Mouse (Mus musculus) heart, postnatal 0 days (tissue): ENCODE results near the gene Bola3. TPM values are rescaled to one million over a fixed set of nuclear protein-coding genes. Genes with fewer than 3 reads are reported as not detected.

Experiments
- ATAC-seq: fragments of 200-750 bp; cut with Nextera tagmentation; 2 replicates; pipeline ENCODE4 v1.8.0; 2017; ENCODE audit warnings: low read depth, moderate number of reproducible peaks, moderate library complexity; ENCODE audit not compliant: insufficient read depth
- DNase-seq: peaks from one replicate; pipeline ENCODE4 v3.0.0-alpha.2; 2016; ENCODE audit warnings: low spot score
- H3K27ac ChIP-seq: fragments of 300-500 bp; sonication (generic); 2 replicates; pipeline ENCODE4 v1.5.1; 2014; ENCODE audit warnings: low read depth, mild to moderate bottlenecking
- H3K27me3 ChIP-seq: fragments of 300-500 bp; sonication (generic); 2 replicates; pipeline ENCODE4 v1.6.1; 2014; ENCODE audit warnings: low read length, mixed read lengths; ENCODE audit not compliant: control insufficient read depth, insufficient read depth
- H3K36me3 ChIP-seq: fragments of 300-500 bp; sonication (generic); replicated peaks from 2 replicates; pipeline ENCODE4 v1.6.1; 2014; ENCODE audit warnings: low read length, mixed read lengths; ENCODE audit not compliant: control insufficient read depth, insufficient read depth
- H3K4me1 ChIP-seq: fragments of 300-500 bp; sonication (generic); 2 replicates; pipeline ENCODE4 v1.6.1; 2014; ENCODE audit warnings: antibody characterized with exemption; ENCODE audit not compliant: control insufficient read depth, insufficient read depth
- H3K4me2 ChIP-seq: fragments of 300-500 bp; sonication (generic); 2 replicates; pipeline ENCODE4 v1.6.1; 2014; ENCODE audit warnings: low read depth, mild to moderate bottlenecking, low read length, moderate library complexity
- H3K4me3 ChIP-seq: fragments of 300-500 bp; sonication (generic); 2 replicates; pipeline ENCODE4 v1.5.1; 2014; ENCODE audit warnings: low read depth, low read length
- H3K9ac ChIP-seq: fragments of 300-500 bp; sonication (generic); replicated peaks from 2 replicates; pipeline ENCODE4 v1.6.1; 2014; ENCODE audit warnings: low read depth, low read length, mixed read lengths
- H3K9me3 ChIP-seq: fragments of 300-500 bp; sonication (generic); replicated peaks from 2 replicates; pipeline ENCODE4 v1.6.1; 2016; ENCODE audit warnings: low read length; ENCODE audit not compliant: control insufficient read depth
- CTCF ChIP-seq: IDR thresholded peaks from 2 replicates; pipeline ENCODE4 v1.5.1; 2016; ENCODE audit warnings: antibody characterized with exemption, control low read depth, low read depth
- EP300 ChIP-seq: IDR thresholded peaks from 2 replicates; pipeline ENCODE4 v1.6.1; 2016; ENCODE audit warnings: antibody characterized with exemption, low read depth
- WGBS: fragments of 180-500 bp; shearing (Covaris S2); extraction: QIAGEN DNeasy Blood & Tissue Kit; methylation state at CpG from one replicate; pipeline ENCODE4 v1.1.7; 2014; 5-methylcytosine and 5-hydroxymethylcytosine counted together
- polyA plus RNA-seq: library from polyadenylated mRNA; unstranded; fragments of >200 nt; fragmentation: Nextera tagmentation; extraction: Ambion mirVana; gene quantifications from 2 replicates; pipeline ENCODE4 v1.2.1, GENCODE M21; 2015
- total RNA-seq: library from RNA; depleted of rRNA; stranded (reverse); fragments of >200 nt; gene quantifications from 2 replicates; pipeline ENCODE4 v1.2.3, GENCODE M21; 2014; ENCODE audit warnings: low replicate concordance

The Bola3 gene
- total and polyA plus RNA-seq, 2 experiments from 2014 or later: 32.0 to 492 TPM

DNA sequence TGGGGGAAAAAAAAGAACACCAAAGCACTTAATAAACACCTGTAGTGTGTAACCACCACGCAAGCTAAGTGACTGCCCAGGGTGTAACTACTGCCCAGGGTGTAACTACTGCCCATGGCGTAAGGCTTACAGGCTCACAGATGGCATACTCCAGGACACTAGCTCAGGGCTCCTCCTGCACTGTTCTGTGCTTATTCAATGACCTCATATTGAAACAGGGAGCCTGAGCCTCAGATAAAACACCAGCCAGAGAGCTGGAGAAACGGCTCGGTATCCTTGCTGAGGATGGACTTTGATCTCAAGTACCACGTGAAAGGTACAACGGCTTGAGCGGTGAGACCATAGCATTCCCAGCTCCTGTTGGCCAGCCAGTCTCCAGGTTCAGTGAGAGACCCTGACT, 36.9 kb upstream of the Bola3 start:
- Histone ChIP-seq H3K4me2 (no peak overlapping the region), H3K36me3 (0 out of 2 replicates have a peak, but pooled peaks cover 15% of the 10 kb centered on the region), H3K4me1 (peaks cover 5% of the 10 kb centered on the region; the same call in 1 of the 2 replicates), H3K27ac (no peak overlapping the region), H3K27me3 (no peaks in the 10 kb centered on the region), H3K9me3 (no peaks in the 10 kb centered on the region), H3K4me3 (no peak overlapping the region), H3K9ac (no peak overlapping the region)
- TF ChIP-seq CTCF (no peak), EP300 (no peak)
- 66% methylated on average over 7 of the region's 7 CpGs for WGBS
- DNase-seq (no peak), ATAC-seq (no peak)

- H3K9me3 ChIP-seq: no peaks in the 10 kb centered on the region
- 78% methylated on average over 8 of the region's 8 CpGs for WGBS
- H3K4me3 ChIP-seq: no peak overlapping the region
- H3K27me3 ChIP-seq: no peaks in the 10 kb centered on the region
- TF ChIP-seq EP300 (no peak), CTCF (no peak)
- ATAC-seq (no peak), DNase-seq (no peak)
- no peak overlapping the region for H3K4me2 ChIP-seq
- 0 out of 2 replicates have a peak, but pooled peaks cover 14% of the 10 kb centered on the region for H3K36me3 ChIP-seq
- H3K4me1 ChIP-seq: peaks cover 5% of the 10 kb centered on the region; the same call in 1 of the 2 replicates
- H3K27ac ChIP-seq: no peak overlapping the region
- H3K9ac ChIP-seq: no peak overlapping the region
Observed at GRCm38 (mm10) chr6:83312514-83312913, 36.4 kb upstream of the Bola3 start.

DNA sequence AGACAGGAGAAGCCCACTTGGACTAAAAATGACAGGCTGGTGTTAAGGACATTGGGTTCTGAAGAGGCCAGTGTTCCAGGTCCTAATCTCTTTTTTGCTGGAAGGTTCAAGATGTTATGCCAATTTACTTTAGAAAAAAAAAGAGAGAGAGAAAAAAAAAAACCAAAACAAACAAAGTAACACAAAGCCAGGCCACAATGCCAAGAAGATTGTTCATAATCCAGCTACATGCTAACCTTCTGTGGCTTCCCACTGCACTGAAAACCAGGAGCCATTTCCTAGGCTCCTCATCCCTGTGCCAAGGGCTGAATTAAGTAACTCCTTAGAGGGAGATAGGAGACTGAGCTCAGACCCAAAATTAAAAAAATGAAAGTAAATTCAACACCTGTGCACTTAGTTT, 33.7 kb upstream of the Bola3 start:
- ATAC-seq: no peak
- TF ChIP-seq EP300 (no peak), CTCF (no peak)

GRCm38 (mm10) chr6:83316022-83316421, 32.9 kb upstream of the Bola3 start:
- no peak overlapping the region for H3K27ac ChIP-seq
- H3K4me3 ChIP-seq: no peak overlapping the region
- H3K4me2 ChIP-seq: peak overlapping the region; percentile 90; the same call in 1 of the 2 replicates
- no peak overlapping the region for H3K9ac ChIP-seq
- 30% methylated on average over 10 of the region's 10 CpGs for WGBS
- H3K9me3 ChIP-seq: no peaks in the 10 kb centered on the region
- TF ChIP-seq CTCF (no peak), EP300 (no peak)
- no peak for ATAC-seq
- 0 out of 2 replicates have a peak, but pooled peaks cover 14% of the 10 kb centered on the region for H3K36me3 ChIP-seq
- no peaks in the 10 kb centered on the region for H3K27me3 ChIP-seq
- DNase-seq: no peak
- H3K4me1 ChIP-seq: peaks cover 5% of the 10 kb centered on the region; the same call in 1 of the 2 replicates

More for the DNA sequence above, 33.7 kb upstream of the Bola3 start:
- DNase-seq: no peak
- no peak overlapping the region for H3K27ac ChIP-seq
- no peaks in the 10 kb centered on the region for H3K27me3 ChIP-seq
- no peak overlapping the region for H3K4me2 ChIP-seq
- H3K4me1 ChIP-seq: peaks cover 5% of the 10 kb centered on the region; the same call in 1 of the 2 replicates
- H3K4me3 ChIP-seq: no peak overlapping the region
- 0 out of 2 replicates have a peak, but pooled peaks cover 14% of the 10 kb centered on the region for H3K36me3 ChIP-seq
- no peaks in the 10 kb centered on the region for H3K9me3 ChIP-seq
- no peak overlapping the region for H3K9ac ChIP-seq

DNA sequence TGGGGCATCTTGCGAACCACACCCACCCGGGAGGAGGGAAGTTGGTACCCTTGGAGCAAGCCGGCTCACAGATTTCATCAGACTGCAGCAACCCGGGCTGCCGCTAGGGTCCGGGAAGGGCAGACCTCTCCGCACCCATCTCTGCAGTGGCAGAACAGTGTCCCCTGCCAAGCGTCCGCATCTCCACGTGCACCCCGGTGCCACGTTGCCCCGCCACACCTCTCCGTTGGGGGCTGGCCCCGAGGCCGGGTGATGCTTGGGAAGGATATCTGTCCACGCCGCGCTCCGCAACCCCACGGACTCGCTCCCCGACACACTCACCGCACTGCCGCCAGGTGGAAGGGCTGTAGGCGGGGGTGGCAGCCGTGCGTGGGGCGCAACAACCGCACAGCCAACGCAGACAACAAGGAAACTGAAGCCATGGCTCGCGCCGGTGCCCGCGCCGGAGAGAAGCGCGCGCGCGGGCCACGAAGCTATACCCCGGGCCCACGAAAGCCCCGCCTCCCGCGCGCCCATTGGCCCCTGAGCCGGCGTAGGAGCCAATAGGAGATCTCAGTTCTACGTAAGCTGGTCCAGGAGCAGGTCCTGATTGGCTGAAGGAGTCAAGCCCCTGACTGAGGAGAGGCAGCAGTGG, 31.7 kb upstream of the Bola3 start:
- H3K9me3 ChIP-seq: no peaks in the 10 kb centered on the region
- H3K4me2 ChIP-seq: peak overlapping the region; percentile 90
- DNase-seq (peak; percentile 80), ATAC-seq (peak; percentile 99)
- TF ChIP-seq CTCF (peak; percentile 54), EP300 (no peak)
- no peak overlapping the region for H3K27ac ChIP-seq
- WGBS: under 1% methylated on average over 51 of the region's 52 CpGs
- H3K36me3 ChIP-seq: 0 out of 2 replicates have a peak, but pooled peaks cover 5% of the 10 kb centered on the region
- no peaks in the 10 kb centered on the region for H3K27me3 ChIP-seq
- peak overlapping the region; percentile 75 for H3K4me3 ChIP-seq
- peak overlapping the region; percentile 46; the same call in 1 of the 2 replicates for H3K9ac ChIP-seq
- peaks cover 5% of the 10 kb centered on the region; the same call in 1 of the 2 replicates for H3K4me1 ChIP-seq
